Comparison of ENCODE assay signal across 8 mouse cellular contexts in genomic region chr5:125140151-125140699, GRCm38 (mm10). TPM values are rescaled to one million over a fixed set of nuclear protein-coding genes. Genes with fewer than 3 reads are reported as not detected.
DNase-seq lines count a peak whose midpoint lies in the region; ATAC-seq and TF ChIP-seq lines count a peak whose summit lies in the region.

No protein-coding gene starts in this region.

- H3K27me3 ChIP-seq in embryonic facial prominence, embryonic 10.5 days (replicated peaks; ENCODE audit: low read depth, poor library complexity, severe bottlenecking), result no peaks in the 10 kb centered on the region
- no peaks in the 10 kb centered on the region for H3K27me3 ChIP-seq in heart, adult 2 months (ENCODE audit: control insufficient read depth, insufficient read depth, low read length)
- H3K27me3 ChIP-seq in limb, embryonic 11.5 days (ENCODE audit: control insufficient read depth, insufficient read depth, low read length), result no peaks in the 10 kb centered on the region
- no peaks in the 10 kb centered on the region for H3K27me3 ChIP-seq in midbrain, embryonic 16.5 days (ENCODE audit: control insufficient read depth, insufficient read depth, low read depth, low read length)

- H3K36me3 ChIP-seq in embryonic facial prominence, embryonic 10.5 days (replicated peaks), result peaks cover 7% of the 10 kb centered on the region; the same call in 1 of the 2 replicates
- no peaks in the 10 kb centered on the region for H3K36me3 ChIP-seq in heart, adult 2 months (ENCODE audit: control insufficient read depth, insufficient read depth, low read length)
- no peaks in the 10 kb centered on the region for H3K36me3 ChIP-seq in limb, embryonic 11.5 days (ENCODE audit: control insufficient read depth, insufficient read depth, low read length)
- no peaks in the 10 kb centered on the region for H3K36me3 ChIP-seq in midbrain, embryonic 16.5 days (ENCODE audit: control insufficient read depth, insufficient read depth, low read length)

- H3K9me3 ChIP-seq in embryonic facial prominence, embryonic 10.5 days, result no peaks in the 10 kb centered on the region
- no peaks in the 10 kb centered on the region for H3K9me3 ChIP-seq in limb, embryonic 11.5 days (ENCODE audit: control insufficient read depth, low read length)
- no peaks in the 10 kb centered on the region for H3K9me3 ChIP-seq in midbrain, embryonic 16.5 days (replicated peaks; ENCODE audit: control insufficient read depth, low read length, poor library complexity, severe bottlenecking)

- H3K4me2 ChIP-seq in limb, embryonic 11.5 days (ENCODE audit: low read depth, severe bottlenecking), result peak overlapping the region; percentile 41
- H3K4me2 ChIP-seq in midbrain, embryonic 16.5 days (ENCODE audit: low read length), result peak overlapping the region; percentile 48

- no peak for TF ChIP-seq POLR2A in heart, adult 2 months (IDR thresholded peaks at IDR 0.05; ENCODE audit: insufficient read depth, low read depth, low read length)

- peak; percentile 92 for DNase-seq in adrenal gland, postnatal 10 days
- no peak for DNase-seq in embryonic facial prominence, embryonic 10.5 days (ENCODE audit: low spot score)
- peak; percentile 85 to 88 for DNase-seq in heart, adult 2 months
- peak; percentile 84 for DNase-seq in kidney, adult 18-20 months
- DNase-seq in limb, embryonic 11.5 days (ENCODE audit: low spot score), result no peak
- peak; percentile 45 for DNase-seq in urinary bladder, postnatal 10 days (ENCODE audit: low spot score)
- no peak for DNase-seq in thymus, adult 18-20 months

- no peak for TF ChIP-seq CTCF in heart, adult 2 months (IDR thresholded peaks at IDR 0.05)

- 81% methylated on average over 19 of the region's 19 CpGs for WGBS in embryonic facial prominence, embryonic 10.5 days
- 7% methylated on average over 19 of the region's 19 CpGs for WGBS in heart, adult 2 months
- 76% methylated on average over 19 of the region's 19 CpGs for WGBS in limb, embryonic 11.5 days
- 31% methylated on average over 19 of the region's 19 CpGs for whole genome bisulfite sequencing in midbrain, embryonic 16.5 days

- peaks cover 77% of the 10 kb centered on the region for H3K4me1 ChIP-seq in embryonic facial prominence, embryonic 10.5 days
- peaks cover 45% of the 10 kb centered on the region for H3K4me1 ChIP-seq in heart, adult 2 months (ENCODE audit: control insufficient read depth, insufficient read depth, low read length)
- peaks cover 56% of the 10 kb centered on the region for H3K4me1 ChIP-seq in limb, embryonic 11.5 days (ENCODE audit: control insufficient read depth, insufficient read depth, low read length)
- peaks cover 53% of the 10 kb centered on the region for H3K4me1 ChIP-seq in midbrain, embryonic 16.5 days (ENCODE audit: control insufficient read depth, insufficient read depth, low read length)

- peak overlapping the region; percentile 93 for H3K27ac ChIP-seq in embryonic facial prominence, embryonic 10.5 days (replicated peaks)
- H3K27ac ChIP-seq in heart, adult 2 months, result peak overlapping the region; percentile 98
- H3K27ac ChIP-seq in limb, embryonic 11.5 days (replicated peaks; ENCODE audit: low read depth, low read length), result peak overlapping the region; percentile 99
- H3K27ac ChIP-seq in midbrain, embryonic 16.5 days (ENCODE audit: low read length), result peak overlapping the region; percentile 92

- intact Hi-C loops in heart, adult 2 months (cut with DNase I), result loop anchor here (2.0 kb wide), 1 partner anchor 19 kb away; no protein-coding TSS in a partner anchor

- peak overlapping the region; percentile 49 for H3K4me3 ChIP-seq in embryonic facial prominence, embryonic 10.5 days
- peak overlapping the region; percentile 60 for H3K4me3 ChIP-seq in heart, adult 2 months
- peak overlapping the region; percentile 18 for H3K4me3 ChIP-seq in limb, embryonic 11.5 days (ENCODE audit: low read depth, low read length)
- H3K4me3 ChIP-seq in midbrain, embryonic 16.5 days (ENCODE audit: low read depth, low read length), result peak overlapping the region; percentile 12; the same call in 1 of the 2 replicates

- 0 out of 2 replicates have a peak, but pooled peaks have one; percentile 5 for TF ChIP-seq EP300 in heart, adult 2 months (IDR thresholded peaks at IDR 0.05; ENCODE audit: insufficient read depth, low read depth, low read length)

- H3K9ac ChIP-seq in heart, adult 2 months (ENCODE audit: low read depth, low read length), result peak overlapping the region; percentile 65
- H3K9ac ChIP-seq in limb, embryonic 11.5 days (ENCODE audit: low read length), result peak overlapping the region; percentile 61
- peak overlapping the region; percentile 58 for H3K9ac ChIP-seq in midbrain, embryonic 16.5 days (ENCODE audit: low read depth, low read length)

- no peak for ATAC-seq in limb, embryonic 11.5 days (ENCODE audit: insufficient number of reproducible peaks, low FRiP score, low TSS enrichment, low read depth)
- peak; percentile 38 for ATAC-seq in midbrain, embryonic 16.5 days

- H3K79me2 ChIP-seq in heart, adult 2 months (replicated peaks; ENCODE audit: control insufficient read depth, insufficient read depth, low read length), result peaks cover 7% of the 10 kb centered on the region

RNA-seq across cellular contexts. Expression of gene Ncor2, which starts 38.8 kb away (rescaled TPM):
- 100 to 1,000 TPM; 125 to 153 TPM for total RNA-seq in adrenal gland, postnatal 10 days (2021)
- polyA plus RNA-seq in embryonic facial prominence, embryonic 10.5 days (2016; fragmentation: Nextera tagmentation; extraction: Ambion mirVana), result 19.2 and 19.8 TPM in 2 replicates
- total RNA-seq in heart, adult 2 months (2021), result 10 to 100 TPM; 73.5 to 77.5 TPM
- 27.9 and 39.1 TPM in 2 replicates for polyA plus RNA-seq in heart, adult 2 months (2012; rRNA removed)
- polyA plus RNA-seq in limb, embryonic 11.5 days (2014; fragmentation: Nextera tagmentation; extraction: Ambion mirVana), result 23.6 and 24.3 TPM in 2 replicates
- 19.9 and 22.9 TPM in 2 replicates for polyA plus RNA-seq in midbrain, embryonic 16.5 days (2015; fragmentation: Nextera tagmentation; extraction: Ambion mirVana)

Comparison
In these comparisons a context has a peak if more than half of its experiments do, and no peak if none do; other contexts are left out.
1. DNase-seq: peak in adrenal gland, postnatal 10 days (single experiment), heart, adult 2 months (2 of 2), kidney, adult 18-20 months (single experiment) and urinary bladder, postnatal 10 days (single experiment); none in embryonic facial prominence, embryonic 10.5 days (single experiment), limb, embryonic 11.5 days (single experiment) and thymus, adult 18-20 months (0 of 2).
2. Peak in every context shown above with its lines, with median percentiles within 50 percentile points of each other: H3K27ac ChIP-seq, H3K4me3 ChIP-seq and H3K9ac ChIP-seq.